Mouse (Mus musculus): ENCODE data around the gene Efcab10.

Efcab10 gene

GRCm38 (mm10) chr12:33394804-33395623 lies at the start of gene Efcab10:
TSS of gene Efcab10 (plus strand) at chr12:33394854.
- no peak for TF ChIP-seq GATA4 (IDR thresholded peaks at IDR 0.05; ENCODE audit: insufficient replicate concordance, low read length)

DNA sequence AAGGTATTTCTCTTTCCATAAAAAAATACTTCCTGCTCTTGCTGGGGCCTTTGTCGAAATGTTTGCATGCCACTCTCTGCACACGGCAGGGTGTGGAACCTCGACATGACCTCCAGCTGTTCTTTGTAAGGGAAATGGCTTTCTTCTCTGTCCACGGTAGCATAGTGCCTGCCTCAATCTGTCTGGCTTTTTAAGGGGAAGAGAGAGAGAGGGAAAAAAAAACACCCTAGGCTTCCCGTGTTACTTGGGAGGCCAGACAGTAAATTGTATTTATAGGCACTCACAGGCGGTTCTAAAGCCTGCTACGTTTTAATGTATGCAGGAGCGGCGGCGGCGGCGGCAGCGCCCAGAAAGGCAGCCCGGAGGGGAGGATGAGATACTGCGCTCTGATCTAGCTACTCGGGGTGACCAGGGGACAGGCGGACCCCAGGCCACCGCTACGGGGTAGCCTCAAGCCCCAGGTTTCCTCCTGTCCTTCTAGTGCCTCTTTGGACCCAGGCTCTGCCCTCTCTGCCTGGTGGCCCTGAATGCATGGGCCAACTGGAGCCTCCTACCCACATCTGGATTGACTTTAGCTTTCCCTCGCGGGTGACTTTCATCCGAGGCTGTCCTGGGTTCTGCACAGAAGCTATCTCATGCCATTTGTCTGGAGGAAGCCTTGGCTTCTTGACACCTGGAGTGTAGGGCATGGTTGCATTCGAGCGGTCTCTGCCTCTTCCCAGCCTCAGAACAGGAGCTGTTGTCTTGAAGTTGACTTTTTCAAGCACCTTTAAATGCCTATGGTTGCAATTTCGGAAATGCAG lies 49.5 kb upstream of the Efcab10 start:
- TF ChIP-seq GATA4 (IDR thresholded peaks at IDR 0.05; ENCODE audit: insufficient replicate concordance, low read length), result no peak

DNA sequence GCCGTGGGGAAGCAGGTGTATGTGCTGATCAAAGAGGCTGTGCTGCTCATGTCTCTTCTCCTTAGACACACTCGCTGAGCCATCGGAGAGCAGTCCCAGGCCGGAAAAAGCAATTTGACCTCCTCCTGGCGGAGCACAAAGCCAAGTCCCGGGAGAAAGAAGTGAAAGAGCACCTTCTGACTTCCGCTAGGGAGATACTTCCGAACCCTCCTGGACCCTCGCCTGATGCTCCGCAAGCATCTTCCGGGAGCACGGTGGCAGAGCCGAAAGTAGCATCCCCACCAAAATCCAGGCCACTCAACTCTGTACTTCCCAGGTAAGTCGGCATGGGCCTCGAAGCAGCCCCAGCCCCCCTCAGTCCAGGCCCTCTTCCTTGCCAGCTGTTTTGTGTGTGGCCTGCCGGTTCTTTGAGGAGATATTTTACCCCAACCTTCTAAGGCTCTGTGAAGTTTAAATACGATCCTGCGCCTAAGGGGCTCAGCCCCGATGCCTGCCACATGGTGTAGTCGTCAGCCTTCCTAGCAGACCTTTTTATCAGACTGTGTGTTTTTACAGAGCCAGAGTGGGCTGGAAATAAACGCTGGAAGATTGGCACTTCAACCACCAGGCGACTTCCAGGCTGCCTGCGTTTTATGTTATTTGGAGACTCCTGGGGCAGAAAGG lies 48.8 kb upstream of the Efcab10 start:
- no peak for TF ChIP-seq GATA4 (IDR thresholded peaks at IDR 0.05; ENCODE audit: insufficient replicate concordance, low read length)

- no peak for TF ChIP-seq GATA4 (IDR thresholded peaks at IDR 0.05; ENCODE audit: insufficient replicate concordance, low read length)
Observed at GRCm38 (mm10) chr12:33352671-33353070, 42.0 kb upstream of the Efcab10 start.

DNA sequence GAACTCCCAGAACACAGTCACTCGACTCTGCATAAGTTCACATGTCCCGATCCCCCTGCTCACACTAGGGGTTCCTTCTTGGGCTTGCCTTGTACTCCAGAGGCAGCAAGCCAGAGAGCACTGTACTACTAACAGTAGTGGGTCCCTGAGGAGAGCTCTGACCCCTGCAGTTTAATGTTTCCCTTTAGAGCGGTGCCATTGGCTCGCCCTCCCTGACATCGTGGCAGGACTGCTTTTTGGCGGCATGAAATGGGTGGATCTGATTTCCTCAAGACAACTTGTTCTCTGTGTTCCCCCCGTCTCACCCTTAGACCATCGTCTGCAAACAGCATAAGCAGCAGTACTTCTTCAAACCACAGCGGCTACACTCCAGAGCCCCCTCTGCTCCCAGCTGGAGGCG lies 36.3 kb upstream of the Efcab10 start:
- TF ChIP-seq GATA4 (IDR thresholded peaks at IDR 0.05; ENCODE audit: insufficient replicate concordance, low read length), result no peak

- TF ChIP-seq GATA4 (IDR thresholded peaks at IDR 0.05; ENCODE audit: insufficient replicate concordance, low read length), result no peak
Observed at GRCm38 (mm10) chr12:33359209-33359608, 35.4 kb upstream of the Efcab10 start.

DNA sequence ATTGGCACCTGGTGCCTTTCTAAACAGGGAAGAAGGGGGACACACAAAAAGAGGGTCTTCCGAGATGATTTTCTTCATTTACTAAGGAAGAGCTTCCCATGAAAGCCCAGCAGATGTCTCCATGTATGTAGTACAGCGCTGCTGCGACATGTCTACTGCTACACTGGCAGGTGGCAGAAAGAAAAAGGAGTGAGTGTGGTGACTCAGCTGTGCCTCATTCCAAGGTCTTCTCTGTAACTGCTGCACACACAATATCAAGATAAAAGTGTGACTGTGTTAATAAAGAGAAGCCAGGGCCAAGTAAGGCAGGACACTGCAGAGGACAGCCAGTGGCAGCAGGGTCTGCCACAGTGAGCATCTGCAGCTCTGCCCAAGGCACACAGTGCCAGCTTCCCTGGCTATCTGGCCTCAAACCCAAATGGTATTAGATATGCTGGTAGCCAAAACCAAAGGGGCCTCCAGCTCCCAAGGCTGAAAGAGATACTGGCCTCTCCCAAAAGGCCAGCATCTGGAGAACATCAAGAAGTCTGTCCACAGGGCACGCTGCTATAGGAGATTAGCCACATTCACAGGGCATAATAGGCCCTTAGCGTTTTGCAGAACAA lies 34.7 kb upstream of the Efcab10 start:
- TF ChIP-seq GATA4 (IDR thresholded peaks at IDR 0.05; ENCODE audit: insufficient replicate concordance, low read length), result no peak

- TF ChIP-seq GATA4 (IDR thresholded peaks at IDR 0.05; ENCODE audit: insufficient replicate concordance, low read length), result no peak
Observed at GRCm38 (mm10) chr12:33360729-33361128, 33.9 kb upstream of the Efcab10 start.

DNA sequence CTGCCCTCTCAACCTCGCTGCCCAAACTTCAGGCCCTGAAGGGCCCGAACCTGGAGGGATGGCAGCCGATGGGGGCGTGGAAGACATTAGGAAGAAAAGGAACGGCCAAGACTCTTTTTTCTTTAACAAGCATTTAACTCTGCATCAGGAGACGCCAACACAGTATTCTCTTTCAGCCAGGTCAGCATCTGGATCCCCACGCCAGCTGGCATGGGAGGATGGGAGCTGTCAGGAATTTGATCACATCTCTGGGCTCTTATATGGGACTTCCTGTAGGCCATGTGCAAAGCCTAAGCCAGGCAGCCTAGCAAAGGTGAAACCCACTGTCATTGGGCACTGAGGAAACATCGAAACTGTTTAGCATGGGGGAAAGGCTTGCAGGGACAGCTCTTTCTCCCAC lies 30.1 kb upstream of the Efcab10 start:
- no peak for TF ChIP-seq GATA4 (IDR thresholded peaks at IDR 0.05; ENCODE audit: insufficient replicate concordance, low read length)

DNA sequence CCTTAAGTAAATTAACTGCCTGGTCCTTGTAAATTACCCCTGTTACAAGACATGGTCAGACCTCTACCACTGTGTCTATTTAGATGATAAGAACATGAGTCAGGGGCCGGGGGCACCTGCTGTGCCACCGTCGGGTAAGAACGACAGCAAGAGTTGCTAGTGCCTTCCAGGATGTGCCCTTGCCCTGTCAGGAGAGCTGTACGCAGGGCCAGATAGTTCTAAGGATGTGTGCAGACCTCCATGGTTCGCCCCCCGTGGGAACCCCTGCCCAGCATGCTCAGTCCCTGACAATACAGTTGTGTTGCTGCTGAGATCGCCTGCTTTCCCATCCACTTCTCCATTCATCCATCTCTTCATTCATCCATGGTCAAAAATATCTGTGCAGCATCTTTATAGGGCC lies 29.5 kb upstream of the Efcab10 start:
- TF ChIP-seq GATA4 (IDR thresholded peaks at IDR 0.05; ENCODE audit: insufficient replicate concordance, low read length), result no peak

DNA sequence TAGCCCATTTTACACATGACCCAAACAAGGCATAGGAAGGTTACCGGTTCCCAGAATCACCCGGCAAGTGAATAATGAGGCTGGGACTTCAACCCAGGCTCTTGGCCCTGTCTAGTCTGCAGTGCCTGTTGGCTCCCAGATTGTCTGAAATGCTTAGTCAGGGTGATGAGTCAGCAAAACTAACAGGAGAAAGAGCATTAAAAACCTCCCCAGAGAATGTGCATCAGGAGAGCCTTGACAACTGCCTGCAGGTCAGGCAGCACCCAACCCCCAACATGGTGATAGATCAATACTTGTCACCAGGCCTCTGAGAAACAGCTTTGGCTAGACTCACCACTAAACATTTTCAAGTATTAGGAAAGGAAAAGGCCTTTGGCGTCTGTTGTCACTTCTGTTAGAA lies 25.1 kb upstream of the Efcab10 start:
- TF ChIP-seq GATA4 (IDR thresholded peaks at IDR 0.05; ENCODE audit: insufficient replicate concordance, low read length), result no peak

- TF ChIP-seq GATA4 (IDR thresholded peaks at IDR 0.05; ENCODE audit: insufficient replicate concordance, low read length), result no peak
Observed at GRCm38 (mm10) chr12:33379624-33380445, 14.8 kb upstream of the Efcab10 start.

DNA sequence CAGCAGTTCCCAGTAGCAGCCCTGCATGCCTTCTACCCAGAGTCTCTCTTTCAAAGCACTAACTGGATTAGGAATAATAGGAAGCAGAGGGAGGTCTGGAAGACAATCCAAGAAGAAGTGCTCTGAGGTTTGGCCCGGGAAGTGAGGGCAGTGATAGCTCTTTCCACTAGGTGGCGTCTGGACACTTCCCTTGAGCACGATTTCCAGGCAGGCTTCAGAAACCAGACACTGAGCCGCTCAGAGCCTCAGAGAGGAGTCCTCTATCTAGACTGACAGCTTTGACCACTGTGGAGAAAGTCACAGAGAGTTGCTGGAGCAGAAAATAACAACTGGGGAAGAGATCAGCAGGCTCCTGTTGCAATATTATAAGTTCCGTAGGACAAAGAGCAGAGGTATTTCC lies 5.8 kb upstream of the Efcab10 start:
- TF ChIP-seq GATA4 (IDR thresholded peaks at IDR 0.05; ENCODE audit: insufficient replicate concordance, low read length), result no peak

DNA sequence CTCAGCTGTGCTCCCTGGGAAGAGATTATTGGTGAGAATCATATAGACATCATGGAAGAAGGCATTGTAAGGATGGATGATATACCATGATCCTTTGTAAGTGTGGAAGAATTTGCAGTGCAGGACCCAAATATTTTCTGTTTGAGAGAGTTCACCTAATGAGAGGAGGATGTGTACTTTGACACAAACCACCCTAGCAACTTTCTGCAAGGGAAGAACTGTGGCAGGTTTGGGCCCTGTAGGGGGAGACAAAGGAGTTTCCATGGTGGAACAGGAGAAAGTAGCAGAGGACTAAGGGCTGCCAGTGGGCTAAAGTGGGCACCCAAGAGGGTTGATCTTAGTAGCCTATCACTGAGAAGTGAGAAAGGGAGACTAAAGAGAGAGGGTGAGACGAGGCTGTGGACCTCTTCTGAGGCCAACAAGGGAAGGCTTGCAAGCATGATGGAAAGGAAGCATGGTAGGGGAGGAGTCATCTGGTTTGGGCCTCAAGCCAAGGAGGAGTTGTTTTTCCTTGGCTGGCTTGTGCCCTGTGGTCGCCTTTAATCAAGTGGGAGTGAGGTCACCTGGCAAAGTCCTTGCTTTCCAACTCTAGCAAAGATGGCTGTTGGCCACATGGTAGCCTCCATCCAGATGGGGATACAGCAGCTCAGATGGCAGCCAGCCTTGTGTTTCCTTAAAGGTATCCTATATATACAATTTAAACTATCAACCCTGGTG lies 3.7 kb upstream of the Efcab10 start:
- TF ChIP-seq GATA4 (IDR thresholded peaks at IDR 0.05; ENCODE audit: insufficient replicate concordance, low read length), result no peak

Measured in liver, adult (tissue).